Mouse (Mus musculus) lung, postnatal 0 days (tissue): ENCODE results near the gene Wdr90. TPM values are rescaled to one million over a fixed set of nuclear protein-coding genes. Genes with fewer than 3 reads are reported as not detected.

Source experiments
- ATAC-seq: fragments of 200-750 bp; cut with Nextera tagmentation; 2 replicates; pipeline ENCODE4 v1.8.0; 2017; ENCODE audit warnings: moderate library complexity
- DNase-seq: peaks from one replicate; pipeline ENCODE4 v3.0.0-alpha.2; 2016; ENCODE audit warnings: low spot score
- H3K27ac ChIP-seq: fragments of 300-500 bp; sonication (generic); 2 replicates; pipeline ENCODE4 v1.5.1; 2014; ENCODE audit warnings: antibody characterized with exemption, mild to moderate bottlenecking, low read length, mixed read lengths
- H3K27me3 ChIP-seq: fragments of 300-500 bp; sonication (generic); replicated peaks from 2 replicates; pipeline ENCODE4 v1.6.1; 2014; ENCODE audit warnings: low read length, mixed read lengths; ENCODE audit not compliant: insufficient read depth
- H3K36me3 ChIP-seq: fragments of 300-500 bp; sonication (generic); 2 replicates; pipeline ENCODE4 v1.6.1; 2014; ENCODE audit warnings: low read length, mixed read lengths; ENCODE audit not compliant: insufficient read depth
- H3K4me1 ChIP-seq: fragments of 300-500 bp; sonication (generic); 2 replicates; pipeline ENCODE4 v1.6.1; 2014; ENCODE audit warnings: antibody characterized with exemption, low read depth, low read length, mixed read lengths; ENCODE audit not compliant: insufficient read depth
- H3K4me2 ChIP-seq: fragments of 300-500 bp; sonication (generic); replicated peaks from 2 replicates; pipeline ENCODE4 v1.6.1; 2014; ENCODE audit warnings: low read depth, mild to moderate bottlenecking, low read length, moderate library complexity, mixed read lengths
- H3K4me3 ChIP-seq: fragments of 300-500 bp; sonication (generic); 2 replicates; pipeline ENCODE4 v1.5.1; 2014; ENCODE audit warnings: low read depth, low read length
- H3K9ac ChIP-seq: fragments of 300-500 bp; sonication (generic); replicated peaks from 2 replicates; pipeline ENCODE4 v1.6.1; 2014; ENCODE audit warnings: low read depth, mild to moderate bottlenecking
- H3K9me3 ChIP-seq: fragments of 300-500 bp; sonication (generic); 2 replicates; pipeline ENCODE4 v1.6.1; 2016; ENCODE audit warnings: low read length, mixed read lengths
- CTCF ChIP-seq: IDR thresholded peaks from 2 replicates; pipeline ENCODE4 v1.5.1; 2016; ENCODE audit warnings: antibody characterized with exemption, mild to moderate bottlenecking
- EP300 ChIP-seq: IDR thresholded peaks from 2 replicates; pipeline ENCODE4 v1.6.1; 2016; ENCODE audit warnings: antibody characterized with exemption, mild to moderate bottlenecking, control low read depth
- WGBS: fragments of 180-500 bp; shearing (Covaris S2); extraction: QIAGEN DNeasy Blood & Tissue Kit; methylation state at CpG from one replicate; pipeline ENCODE4 v1.1.7; 2014; 5-methylcytosine and 5-hydroxymethylcytosine counted together
- polyA plus RNA-seq: library from polyadenylated mRNA; unstranded; fragments of >200 nt; fragmentation: Nextera tagmentation; extraction: Ambion mirVana; gene quantifications from 2 replicates; pipeline ENCODE4 v1.2.1, GENCODE M21; 2015

Wdr90 gene
- polyA plus RNA-seq, 1 experiment from 2014 or later = 5.6 TPM

- no peaks in the 10 kb centered on the region for H3K9me3 ChIP-seq
- H3K36me3 ChIP-seq = no peaks in the 10 kb centered on the region
- H3K9ac ChIP-seq = no peak overlapping the region
- H3K4me3 ChIP-seq = no peak overlapping the region
- 0 out of 2 replicates have a peak, but pooled peaks cover 3% of the 10 kb centered on the region for H3K4me1 ChIP-seq
- no peak overlapping the region for H3K27ac ChIP-seq
- H3K4me2 ChIP-seq = no peak overlapping the region
- WGBS = 76% methylated on average over 4 of the region's 4 CpGs
- TF ChIP-seq EP300 (no peak), CTCF (no peak)
- DNase-seq = no peak
- peaks cover 24% of the 10 kb centered on the region for H3K27me3 ChIP-seq
- ATAC-seq = no peak
These were observed 54.8 kb downstream of the Wdr90 start for GRCm38 (mm10) chr17:25806507-25806906.

GRCm38 (mm10) chr17:25802825-25803517 lies 58.3 kb downstream of the Wdr90 start:
- no peak overlapping the region for H3K4me2 ChIP-seq

GRCm38 (mm10) chr17:25801029-25801428 lies 60.3 kb downstream of the Wdr90 start:
- DNase-seq (peak; percentile 79), ATAC-seq (peak; percentile 63)
- no peaks in the 10 kb centered on the region for H3K36me3 ChIP-seq
- TF ChIP-seq CTCF (peak; percentile 91), EP300 (no peak)
- H3K27ac ChIP-seq = no peak overlapping the region
- no peak overlapping the region for H3K4me2 ChIP-seq
- H3K4me3 ChIP-seq = no peak overlapping the region
- H3K9ac ChIP-seq = no peak overlapping the region
- no peaks in the 10 kb centered on the region for H3K9me3 ChIP-seq
- WGBS = 8% methylated on average over 6 of the region's 6 CpGs
- H3K27me3 ChIP-seq = no peaks in the 10 kb centered on the region
- peaks cover 3% of the 10 kb centered on the region; the same call in 1 of the 2 replicates for H3K4me1 ChIP-seq

More at GRCm38 (mm10) chr17:25802825-25803517, 58.3 kb downstream of the Wdr90 start:
- TF ChIP-seq CTCF (no peak), EP300 (no peak)
- no peak overlapping the region for H3K27ac ChIP-seq
- no peaks in the 10 kb centered on the region for H3K27me3 ChIP-seq
- H3K36me3 ChIP-seq = no peaks in the 10 kb centered on the region
- no peak overlapping the region for H3K4me3 ChIP-seq
- no peak; the same call in 1 of the 2 replicates for ATAC-seq
- no peak overlapping the region for H3K9ac ChIP-seq
- DNase-seq = no peak
- no peaks in the 10 kb centered on the region for H3K9me3 ChIP-seq
- 7% methylated on average over 10 of the region's 10 CpGs for whole genome bisulfite sequencing
- H3K4me1 ChIP-seq = no peaks in the 10 kb centered on the region

GRCm38 (mm10) chr17:25796951-25797369 lies 64.3 kb downstream of the Wdr90 start, which contains the start of gene Metrn:
TSS of gene Metrn (minus strand) at chr17:25797136.
- H3K4me1 ChIP-seq = peaks cover 9% of the 10 kb centered on the region; the same call in 1 of the 2 replicates
- WGBS = under 1% methylated on average over 25 of the region's 35 CpGs
- no peak within 1 kb of the TSS for H3K27ac ChIP-seq

GRCm38 (mm10) chr17:25796211-25796771 lies 65.0 kb downstream of the Wdr90 start:
- WGBS = 3% methylated on average over 37 of the region's 37 CpGs
- H3K4me2 ChIP-seq = peak overlapping the region; percentile 87
- DNase-seq (no peak), ATAC-seq (0 out of 2 replicates have a peak, but pooled peaks have one; percentile 0)
- peak overlapping the region; percentile 75 for H3K4me3 ChIP-seq
- TF ChIP-seq CTCF (no peak), EP300 (no peak)
- H3K27me3 ChIP-seq = no peaks in the 10 kb centered on the region
- peak overlapping the region; percentile 48 for H3K9ac ChIP-seq
- H3K36me3 ChIP-seq = no peaks in the 10 kb centered on the region
- H3K4me1 ChIP-seq = peaks cover 9% of the 10 kb centered on the region; the same call in 1 of the 2 replicates
- no peaks in the 10 kb centered on the region for H3K9me3 ChIP-seq
- H3K27ac ChIP-seq = no peak overlapping the region

More at GRCm38 (mm10) chr17:25796951-25797369, 64.3 kb downstream of the Wdr90 start, which contains the start of gene Metrn:
- H3K9ac ChIP-seq = peak within 1 kb of the TSS; percentile 48
- peak within 1 kb of the TSS; percentile 87 for H3K4me2 ChIP-seq
- no peaks in the 10 kb centered on the region for H3K27me3 ChIP-seq
- peak; percentile 76 for ATAC-seq
- peak within 1 kb of the TSS; percentile 75 for H3K4me3 ChIP-seq
- TF ChIP-seq CTCF (no peak), EP300 (no peak)
- no peaks in the 10 kb centered on the region for H3K9me3 ChIP-seq
- no peaks in the 10 kb centered on the region for H3K36me3 ChIP-seq
- DNase-seq = peak; percentile 89

GRCm38 (mm10) chr17:25795609-25796092 lies 65.7 kb downstream of the Wdr90 start, which contains the start of gene AC134908.4:
TSS of gene AC134908.4 (minus strand) at chr17:25795659.
- H3K4me1 ChIP-seq = peaks cover 9% of the 10 kb centered on the region; the same call in 1 of the 2 replicates
- no peak for ATAC-seq

More at GRCm38 (mm10) chr17:25795609-25796092, 65.7 kb downstream of the Wdr90 start, which contains the start of gene AC134908.4:
- peak within 1 kb of the TSS; percentile 75 for H3K4me3 ChIP-seq
- H3K4me2 ChIP-seq = peak within 1 kb of the TSS; percentile 87
- H3K27me3 ChIP-seq = no peaks in the 10 kb centered on the region
- H3K9ac ChIP-seq = peak within 1 kb of the TSS; percentile 48
- H3K36me3 ChIP-seq = no peaks in the 10 kb centered on the region
- no peak within 1 kb of the TSS for H3K27ac ChIP-seq
- DNase-seq = peak; percentile 32
- H3K9me3 ChIP-seq = no peaks in the 10 kb centered on the region
- 24% methylated on average over 6 of the region's 6 CpGs for WGBS
- TF ChIP-seq EP300 = no peak
- TF ChIP-seq CTCF = no peak
